Mouse (Mus musculus): Measurements from ENCODE around the gene Lclat1.

Gene Lclat1

DNA sequence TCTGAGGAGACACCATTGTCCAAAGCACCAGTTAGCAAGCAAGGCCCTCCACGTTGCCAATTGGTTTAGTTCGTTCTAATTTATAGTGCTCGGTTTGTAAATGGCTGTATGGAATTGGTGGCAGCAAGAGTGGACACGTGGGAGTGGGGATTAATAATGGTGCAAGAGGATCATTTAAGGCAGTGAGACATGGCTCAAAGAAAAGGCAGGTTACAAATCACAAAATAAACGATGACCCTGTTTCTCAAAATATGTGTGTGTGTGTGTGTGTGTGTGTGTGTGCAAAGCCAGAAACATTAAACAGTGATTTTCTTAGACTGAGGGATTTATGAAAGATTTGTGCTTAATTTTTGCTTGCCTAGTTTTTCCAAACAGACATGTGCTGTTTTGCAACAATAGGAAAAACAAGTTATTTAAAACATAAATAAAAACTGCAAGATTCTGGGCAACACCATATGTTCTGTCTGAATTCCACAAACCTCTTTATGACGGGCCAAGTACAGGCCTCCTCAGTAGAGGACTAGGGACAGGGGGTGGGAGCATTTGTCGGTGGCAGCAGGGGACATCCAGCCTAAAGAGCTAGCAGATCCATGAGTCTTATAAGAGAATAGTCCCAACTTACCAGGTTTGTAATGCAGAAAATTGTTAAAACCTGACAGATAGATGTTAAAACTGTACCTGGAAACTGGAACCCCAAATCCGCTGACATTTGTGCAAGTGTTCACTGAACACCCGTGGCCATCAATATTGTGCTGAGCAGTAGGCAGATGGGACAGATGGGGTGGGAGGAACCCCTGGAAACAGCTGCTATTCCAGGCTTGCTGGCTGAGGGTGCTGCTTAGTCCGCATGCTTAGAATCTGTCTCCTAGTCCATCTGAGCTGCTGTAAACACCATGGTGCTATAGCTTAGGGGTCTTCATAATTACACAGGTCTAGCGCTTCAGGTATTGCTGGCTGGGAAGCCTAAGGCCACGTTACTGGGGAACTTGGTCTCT is 15.4 kb upstream of the Lclat1 start:
- peak; percentile 33 for DNase-seq

DNA sequence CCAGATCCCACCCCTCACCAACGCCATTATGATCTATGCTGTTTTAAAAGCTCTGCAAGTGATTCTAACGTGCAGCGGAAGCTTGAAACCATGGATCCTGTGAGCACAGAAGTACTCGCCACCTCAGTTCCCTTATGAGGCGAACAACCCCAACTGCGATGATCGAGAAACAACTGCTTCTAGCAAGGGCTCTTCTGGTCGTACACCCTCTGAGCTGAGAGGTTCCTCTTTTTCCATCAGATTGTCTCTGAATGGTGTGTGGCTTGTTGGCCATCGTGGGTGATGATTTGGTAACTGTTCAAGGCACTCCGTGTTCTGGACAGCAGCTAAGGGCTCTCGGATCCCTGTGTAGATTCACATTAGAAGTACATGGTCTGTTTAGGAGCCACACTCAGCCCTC is 12.7 kb upstream of the Lclat1 start:
- no peak for DNase-seq

DNA sequence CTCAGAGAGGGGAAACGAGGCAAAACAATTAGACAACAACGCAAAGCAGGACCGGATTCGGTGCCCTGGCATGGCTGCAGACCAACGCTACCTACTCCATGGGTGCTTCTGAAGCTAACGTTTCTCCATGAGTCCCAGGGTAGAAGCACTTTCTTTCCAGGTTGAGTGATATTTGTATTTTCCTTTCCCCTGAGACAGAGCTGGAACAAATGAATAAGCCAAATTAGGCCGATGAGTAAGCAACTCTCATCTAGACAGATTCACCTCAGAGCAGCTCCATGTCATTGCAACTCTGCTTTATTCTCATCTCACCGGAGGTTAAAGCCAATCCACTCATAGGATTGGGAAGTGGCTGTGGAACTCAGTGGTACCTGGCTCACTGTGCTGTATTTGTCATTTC is 12.2 kb upstream of the Lclat1 start:
- DNase-seq: no peak

DNA sequence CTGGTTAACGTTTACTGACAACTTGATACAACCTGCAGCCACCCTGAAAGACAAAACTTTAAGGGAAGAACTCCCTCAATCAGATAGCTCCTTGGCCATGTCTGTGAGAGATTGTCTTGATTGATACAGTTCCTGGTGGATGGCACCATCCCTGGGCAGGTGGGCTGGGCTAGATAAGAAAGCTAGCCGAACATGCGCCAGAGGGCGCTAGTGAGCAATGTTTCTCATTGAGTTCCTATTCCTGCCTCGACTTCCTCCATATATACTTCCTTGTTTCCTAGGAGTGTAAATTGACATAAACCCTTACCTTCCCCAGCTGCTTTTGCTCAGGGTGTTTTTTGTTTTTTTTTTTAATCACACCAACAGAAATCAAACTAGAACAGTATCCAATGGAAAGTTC is 11.3 kb upstream of the Lclat1 start:
- DNase-seq: peak; percentile 45

DNA sequence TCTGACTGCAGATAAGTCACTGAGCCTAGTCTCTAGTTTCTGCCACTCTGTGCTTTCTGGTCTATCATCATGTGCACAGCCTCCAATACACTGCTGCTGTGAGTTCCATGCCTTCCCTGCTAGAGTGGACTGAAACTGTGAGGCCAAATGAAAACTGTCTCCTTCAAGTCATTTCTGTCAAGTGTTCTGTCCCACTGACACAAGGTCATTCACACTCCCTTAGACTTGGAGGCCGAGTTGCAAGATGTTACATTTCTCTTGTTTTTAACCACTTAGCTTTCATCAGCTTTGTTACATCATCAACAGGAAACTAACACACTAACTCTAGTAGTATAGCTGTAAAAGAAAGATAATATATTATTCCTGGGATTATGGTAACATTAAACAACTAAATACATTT is 9.1 kb upstream of the Lclat1 start:
- no peak for DNase-seq

DNA sequence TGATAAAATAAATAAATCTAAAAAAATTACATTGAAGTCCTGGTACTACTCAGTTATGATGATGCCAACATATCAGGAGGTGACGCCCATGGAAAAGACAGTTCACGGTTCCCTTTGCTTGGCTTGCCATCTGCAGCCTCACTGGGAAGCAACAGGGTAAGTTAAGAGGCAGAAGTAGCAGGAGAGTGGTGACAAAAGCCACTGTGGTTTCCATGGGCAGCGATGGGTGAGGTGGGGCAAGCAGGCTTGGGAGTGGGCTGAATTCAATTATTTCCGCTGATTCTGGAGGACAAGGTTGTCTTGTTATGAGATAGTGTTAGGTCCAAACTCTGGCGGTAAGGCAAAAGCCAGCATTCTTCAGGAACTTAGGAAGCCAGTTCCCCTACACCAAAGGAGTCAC is 7.4 kb upstream of the Lclat1 start:
- no peak for DNase-seq

DNA sequence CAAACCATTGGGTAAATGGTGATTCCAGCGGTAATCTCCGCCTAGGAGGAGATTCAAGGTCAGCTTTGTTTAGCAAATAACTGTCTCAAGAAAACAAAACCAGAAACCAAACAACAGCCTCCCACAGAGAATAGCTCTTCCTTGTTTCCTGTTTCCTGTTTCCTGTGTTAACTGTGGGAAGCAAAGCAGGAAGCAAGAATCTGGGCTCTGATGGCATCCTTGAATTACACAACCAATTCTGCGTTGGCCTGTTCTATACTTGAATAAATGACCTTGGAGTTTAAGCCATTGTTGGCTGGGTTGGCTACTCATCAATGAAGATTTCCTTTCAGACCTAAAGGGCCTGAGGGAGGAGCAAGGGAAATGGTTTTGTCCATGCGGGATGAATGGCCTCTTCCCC is 5.2 kb upstream of the Lclat1 start:
- no peak for DNase-seq

DNA sequence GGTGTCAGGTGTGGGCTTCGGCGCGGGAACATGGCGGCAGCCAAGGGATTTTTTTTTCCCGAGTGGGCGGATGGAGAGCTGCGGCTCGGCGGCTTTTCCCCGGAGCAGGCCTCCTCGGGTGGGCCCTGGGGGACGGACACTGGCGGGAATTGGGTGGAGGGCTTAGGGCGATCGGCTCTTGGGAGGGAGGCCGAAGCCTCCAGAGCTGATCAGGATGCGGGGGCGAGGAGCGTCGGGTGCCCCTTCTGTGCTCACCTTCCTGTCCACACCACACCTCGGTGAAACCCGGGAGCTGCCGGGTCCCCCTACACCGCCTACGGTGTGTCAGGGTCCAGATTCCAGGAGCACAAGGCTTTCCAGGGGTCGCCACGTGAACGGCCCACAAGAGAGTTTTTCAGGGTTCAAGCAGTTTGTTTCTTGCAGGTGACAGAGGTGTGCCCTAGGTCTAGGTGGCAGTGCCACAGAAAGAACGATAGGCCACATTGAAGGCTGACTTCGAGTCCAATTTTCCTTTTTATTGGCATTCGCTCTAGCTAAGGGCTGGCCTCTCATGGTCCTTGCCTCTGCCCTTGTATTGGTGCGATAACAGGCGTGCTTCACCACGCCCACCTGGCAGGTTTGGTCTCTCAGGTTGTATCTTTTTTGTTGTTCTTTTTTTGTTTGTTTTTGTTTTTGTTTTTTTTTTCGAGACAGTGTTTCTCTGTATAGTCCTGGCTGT is 544 bp downstream of the Lclat1 start:
- DNase-seq: peak; percentile 16

DNA sequence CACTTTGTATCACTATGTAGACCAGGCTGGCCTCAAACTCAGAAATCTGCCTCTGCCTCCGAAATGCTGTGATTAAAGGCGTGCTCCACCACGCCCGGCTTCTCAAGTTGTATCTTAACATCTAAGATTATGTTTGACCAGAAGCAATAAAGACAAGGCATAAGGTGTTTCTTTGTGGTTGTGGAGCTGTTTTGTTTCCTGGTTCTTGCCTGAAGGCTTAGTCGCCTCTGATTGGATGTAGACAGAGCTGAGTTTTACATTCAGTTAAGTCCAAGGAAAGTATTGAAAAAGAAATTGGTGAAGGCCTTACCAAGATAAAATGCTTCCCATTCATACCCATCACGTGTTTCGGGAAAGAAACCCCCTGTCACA is 1.1 kb downstream of the Lclat1 start:
- DNase-seq: no peak

DNA sequence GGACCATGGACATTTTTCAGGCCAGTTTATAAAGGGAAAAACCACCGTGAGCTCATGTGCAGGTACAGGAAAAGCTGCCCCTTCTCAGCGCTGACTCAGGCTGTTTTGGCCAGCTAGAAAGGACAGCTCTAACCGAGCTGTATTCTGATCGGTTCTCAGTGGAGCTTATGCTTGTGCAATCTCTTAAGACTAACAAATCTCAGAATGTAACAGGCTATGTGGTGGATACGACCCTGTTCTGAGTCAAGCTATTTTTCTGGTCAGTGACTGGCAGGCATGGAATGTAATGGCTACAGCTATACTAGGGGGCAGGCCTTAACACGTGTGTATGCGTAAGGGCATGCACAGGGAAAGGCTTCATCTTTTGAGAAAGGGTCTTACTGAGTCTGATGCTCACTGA is 4.3 kb downstream of the Lclat1 start:
- DNase-seq: no peak

DNA sequence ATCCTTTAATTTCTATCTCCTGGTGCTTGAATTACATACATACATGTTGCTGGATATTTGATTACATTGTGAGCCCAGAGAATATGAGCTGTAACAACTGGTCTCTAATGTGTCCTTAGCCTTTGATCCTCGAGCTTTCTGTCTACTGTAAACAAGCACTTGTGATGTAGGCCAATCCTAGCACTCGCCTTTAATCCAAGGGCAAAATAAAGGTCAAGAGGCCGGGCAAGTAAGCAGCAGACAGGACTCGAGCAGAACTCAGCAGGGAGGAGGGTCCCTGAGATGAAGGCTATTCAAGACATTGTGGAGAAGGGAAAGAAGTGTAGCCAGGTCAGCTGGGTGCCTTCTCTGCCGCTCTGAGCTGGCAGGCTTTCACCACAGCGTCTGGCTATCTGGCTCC is 4.8 kb downstream of the Lclat1 start:
- no peak for DNase-seq

DNA sequence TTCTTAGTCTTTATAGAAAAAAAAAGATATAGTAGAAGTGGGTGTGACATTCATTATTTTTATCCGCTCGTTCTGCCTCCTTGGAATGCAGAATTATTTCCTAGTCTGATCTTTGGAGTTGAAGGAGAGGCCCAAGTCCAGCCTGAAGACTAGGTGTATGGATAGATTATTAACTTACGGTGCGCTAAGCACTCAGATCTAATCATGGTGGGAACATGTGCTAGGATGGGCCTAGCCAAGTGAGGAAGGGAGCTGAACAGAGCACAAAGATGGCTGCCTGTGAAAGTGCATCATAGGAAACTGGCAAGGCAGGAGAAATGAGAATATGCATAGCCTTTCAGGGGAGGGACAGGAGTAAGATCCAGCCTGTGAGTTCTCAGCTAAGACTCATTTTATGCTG is 5.4 kb downstream of the Lclat1 start:
- no peak for DNase-seq

DNA sequence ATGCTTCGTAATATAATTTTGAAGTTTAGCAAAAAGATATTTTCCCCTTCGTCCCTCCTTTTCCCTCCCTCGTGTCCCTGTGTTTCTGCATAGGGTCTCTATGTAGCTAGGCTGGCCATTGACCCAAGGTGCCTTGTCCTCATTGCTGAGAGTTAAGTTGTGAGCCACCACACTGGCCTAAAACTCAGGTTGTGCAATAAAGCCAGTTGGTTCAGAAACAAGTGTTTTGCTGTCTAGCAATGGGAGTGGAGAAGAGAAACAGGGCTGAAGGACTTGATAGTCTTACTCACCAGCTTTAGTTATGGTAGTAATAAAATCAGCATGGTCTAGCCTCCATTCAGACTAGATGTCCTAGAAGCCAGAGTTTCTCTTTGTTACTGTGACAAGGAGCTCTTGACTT is 10.3 kb downstream of the Lclat1 start:
- DNase-seq: no peak

DNA sequence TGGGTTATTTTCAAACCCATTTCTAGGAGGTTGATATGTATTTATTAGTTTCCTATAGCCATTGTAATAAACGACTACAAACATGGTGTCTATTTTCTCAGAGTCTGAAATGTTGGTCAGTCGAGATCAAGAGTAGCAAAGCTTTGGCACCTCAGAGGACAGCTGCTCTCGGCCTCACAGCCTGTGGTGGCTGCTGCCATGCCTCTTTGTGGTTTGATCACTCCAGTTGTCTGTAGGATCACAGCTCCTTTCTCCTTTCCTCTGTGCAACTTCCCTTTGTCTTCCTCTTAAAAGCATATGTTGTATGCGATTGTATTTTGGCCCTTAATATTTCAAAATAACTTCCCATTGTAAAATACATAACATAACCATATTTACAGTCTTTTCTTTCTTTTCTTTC is 10.9 kb downstream of the Lclat1 start:
- no peak for DNase-seq

DNA sequence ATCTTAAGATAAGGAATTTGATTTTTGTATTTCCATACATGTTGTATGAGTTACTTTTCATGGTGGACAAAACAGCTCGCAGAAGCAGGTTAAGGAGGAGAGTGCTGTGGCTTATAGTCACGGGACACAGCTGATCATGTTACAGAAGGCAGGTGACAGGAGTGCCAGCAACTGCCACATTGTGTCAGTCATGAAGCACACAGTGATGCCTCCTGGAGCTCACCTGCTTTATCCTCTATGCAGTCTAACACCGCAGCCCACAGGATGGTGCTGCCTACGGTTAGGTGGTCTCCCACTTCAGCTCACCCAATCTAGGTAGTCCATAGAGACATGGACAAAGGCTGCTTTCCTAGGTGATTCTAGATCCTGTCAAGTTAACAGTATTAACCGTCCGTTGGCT is 11.4 kb downstream of the Lclat1 start:
- DNase-seq: no peak

DNA sequence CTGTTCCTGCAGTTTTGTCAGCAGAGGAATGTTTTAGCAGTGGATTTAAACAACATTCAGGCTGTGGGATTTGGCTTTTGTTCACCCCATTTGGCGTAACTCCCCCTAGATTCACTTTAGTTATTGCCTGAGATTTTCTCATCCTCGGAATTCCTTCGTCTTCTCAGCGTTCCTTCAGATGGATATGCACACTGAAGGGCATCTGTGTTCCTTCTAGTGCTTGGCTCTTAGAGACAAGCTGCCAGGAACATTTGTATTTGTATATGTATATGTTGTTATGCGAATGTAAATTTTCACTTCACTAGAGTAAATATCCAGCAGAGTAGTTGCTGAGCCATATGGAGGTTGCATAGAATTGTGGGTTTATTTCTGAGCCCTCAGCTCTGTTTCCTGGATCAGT is 12.8 kb downstream of the Lclat1 start:
- no peak for DNase-seq

DNA sequence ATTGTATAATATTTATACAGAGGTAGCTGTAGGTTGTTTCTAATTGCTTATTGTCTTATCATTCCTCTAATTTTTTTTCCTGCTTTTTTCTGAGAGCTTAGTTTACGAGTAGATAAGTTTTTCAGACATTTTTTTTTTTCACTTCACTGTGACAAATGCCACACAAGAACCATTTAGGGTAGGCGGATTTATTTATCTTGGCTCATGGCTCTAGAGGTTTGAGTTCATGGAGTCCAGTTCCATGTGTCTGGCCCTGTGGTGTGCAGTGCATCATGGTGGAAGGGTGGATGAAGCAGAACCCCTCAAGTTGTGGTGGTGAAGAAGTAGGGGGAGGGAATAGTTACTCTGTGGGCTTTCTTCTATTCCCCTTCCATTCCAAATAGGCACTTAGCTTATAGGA is 13.9 kb downstream of the Lclat1 start:
- DNase-seq: no peak

DNA sequence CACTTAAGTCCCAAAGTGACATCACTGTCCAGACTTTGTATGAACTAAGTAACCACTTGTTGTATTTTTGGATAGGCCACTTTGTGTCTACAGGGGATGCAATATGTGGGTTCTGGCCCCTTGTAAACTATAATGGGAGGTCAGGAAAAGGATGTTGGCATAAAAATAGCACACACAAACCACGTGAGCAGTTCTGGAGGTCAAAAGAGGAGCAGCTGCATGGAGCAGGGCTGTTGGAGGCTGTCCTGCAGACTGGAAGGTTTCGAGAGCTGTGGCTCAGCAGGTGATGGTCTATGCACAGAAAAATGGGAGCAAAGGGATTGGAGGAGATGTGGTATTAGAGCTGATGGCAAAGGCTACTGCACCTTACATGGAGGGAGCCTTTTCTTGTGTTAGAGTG is 18.6 kb downstream of the Lclat1 start:
- no peak for DNase-seq

DNA sequence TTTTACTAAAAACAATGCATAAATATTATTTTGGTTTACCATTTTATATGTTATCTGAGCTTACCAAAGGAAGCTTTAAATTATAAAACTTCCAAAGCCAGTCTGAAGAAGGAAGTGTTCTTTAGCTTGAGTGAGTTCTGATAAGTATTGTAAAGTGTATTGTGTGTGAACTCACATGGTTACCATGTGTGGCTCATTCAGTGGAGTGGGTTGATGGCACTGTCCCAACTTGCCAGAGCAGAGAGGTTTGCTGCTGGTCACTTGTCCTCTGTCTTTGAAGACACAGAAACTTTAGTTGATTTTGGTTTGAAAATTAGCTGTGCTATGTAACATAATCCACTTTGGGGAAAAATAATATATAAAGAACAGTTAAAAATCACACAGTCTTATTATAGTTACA is 19.1 kb downstream of the Lclat1 start:
- no peak for DNase-seq

DNA sequence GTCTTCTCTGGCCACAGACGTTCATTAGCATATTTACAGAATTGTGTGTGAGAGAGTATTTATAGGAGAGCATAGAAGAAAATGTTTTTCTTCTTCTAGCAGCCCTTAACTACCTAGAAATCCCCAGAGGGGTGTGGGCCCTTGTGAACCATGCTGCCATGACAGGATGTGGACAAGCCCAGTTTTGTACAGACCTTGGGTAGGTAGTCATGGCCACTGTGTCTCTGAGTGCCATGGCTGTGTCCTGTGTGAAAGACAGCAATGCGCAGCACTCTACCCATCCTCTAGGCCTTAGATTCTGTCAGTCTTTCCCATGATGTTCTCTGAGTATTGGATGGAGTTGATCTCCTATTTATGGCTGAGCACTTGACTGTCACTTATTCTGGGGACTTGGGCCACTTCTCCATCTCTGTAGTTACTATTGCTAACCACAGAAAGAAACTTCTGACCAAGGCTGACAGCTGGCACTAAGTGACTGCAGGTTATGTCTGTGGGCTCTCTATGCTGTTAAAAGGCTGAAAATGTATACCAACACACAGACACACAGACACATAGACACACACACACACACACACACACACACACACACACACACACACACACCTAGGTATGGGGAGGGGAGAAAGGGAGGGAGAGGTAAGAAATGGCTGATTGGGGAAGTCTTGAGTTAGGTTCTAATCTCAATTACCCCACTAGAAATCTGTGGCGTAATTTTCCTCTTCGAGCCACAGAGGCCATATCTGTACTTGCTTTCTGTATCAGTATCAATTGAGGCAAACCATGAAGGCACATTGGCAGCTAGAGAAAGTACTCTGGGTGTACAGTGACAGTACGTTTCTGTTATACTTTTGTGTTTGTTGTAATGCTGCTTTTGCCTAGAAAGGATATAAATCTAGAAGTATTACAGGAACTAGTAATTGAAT is 29.0 kb downstream of the Lclat1 start:
- no peak for DNase-seq

DNA sequence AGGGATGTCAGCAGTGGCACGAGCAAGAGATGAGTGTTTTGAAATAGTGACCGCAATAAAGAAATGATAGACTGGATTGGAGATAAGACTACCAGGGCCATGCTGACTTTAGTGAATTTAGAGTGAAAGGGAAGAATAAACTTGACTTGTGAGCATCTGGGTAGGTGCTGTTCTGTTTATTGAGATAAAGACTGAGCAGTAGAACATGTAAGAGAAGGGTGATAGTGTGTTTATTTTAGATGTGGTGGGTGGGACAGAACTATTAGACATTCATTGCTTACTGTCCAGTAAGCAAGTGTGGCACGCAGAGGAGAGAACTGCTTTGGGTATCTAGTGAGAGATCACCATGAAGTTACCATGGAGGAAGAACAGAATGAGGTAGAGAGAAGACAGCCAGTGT is 30.4 kb downstream of the Lclat1 start:
- no peak for DNase-seq

DNA sequence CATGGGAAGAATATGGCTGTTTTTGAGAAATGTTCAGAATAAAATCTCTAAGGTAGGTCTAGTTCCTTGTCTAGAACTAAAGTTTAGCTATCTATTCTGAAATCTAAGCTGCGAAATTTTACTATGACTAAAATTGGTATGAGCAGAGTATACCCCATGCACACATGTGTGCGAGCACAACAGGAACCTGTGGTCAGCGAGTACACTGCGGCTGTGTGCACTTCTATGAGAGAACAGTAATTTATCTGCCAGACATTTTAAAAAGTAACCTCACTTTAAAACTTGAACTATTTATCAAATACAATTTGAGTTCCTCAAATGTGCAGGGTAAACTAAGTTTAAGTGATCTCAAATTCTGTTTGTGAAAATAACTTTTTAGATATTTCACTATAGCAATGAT is 34.2 kb downstream of the Lclat1 start:
- no peak for DNase-seq

DNA sequence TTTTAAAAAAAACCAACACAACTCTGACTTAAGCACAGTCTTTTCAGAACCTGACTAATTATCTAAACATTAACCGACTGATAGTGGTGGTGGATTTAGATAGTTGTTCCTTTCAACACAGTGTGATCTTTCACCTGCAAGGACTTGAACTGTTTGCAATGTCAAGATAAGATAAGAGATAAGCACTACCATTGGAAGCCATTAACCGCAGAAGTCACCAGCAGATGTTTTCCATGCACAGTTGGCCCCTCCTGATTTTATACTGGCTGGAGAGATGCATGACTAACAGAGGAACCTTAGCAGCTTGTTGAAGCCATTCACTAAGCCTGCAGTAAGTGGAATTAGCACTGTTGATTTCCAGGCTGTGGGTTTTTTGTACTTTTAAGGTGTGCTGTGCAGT is 34.7 kb downstream of the Lclat1 start:
- no peak for DNase-seq

Measured in lung, postnatal 10 days (tissue).